Mouse (Mus musculus): ENCODE results near the gene 2310011J03Rik.

The 2310011J03Rik gene

DNA sequence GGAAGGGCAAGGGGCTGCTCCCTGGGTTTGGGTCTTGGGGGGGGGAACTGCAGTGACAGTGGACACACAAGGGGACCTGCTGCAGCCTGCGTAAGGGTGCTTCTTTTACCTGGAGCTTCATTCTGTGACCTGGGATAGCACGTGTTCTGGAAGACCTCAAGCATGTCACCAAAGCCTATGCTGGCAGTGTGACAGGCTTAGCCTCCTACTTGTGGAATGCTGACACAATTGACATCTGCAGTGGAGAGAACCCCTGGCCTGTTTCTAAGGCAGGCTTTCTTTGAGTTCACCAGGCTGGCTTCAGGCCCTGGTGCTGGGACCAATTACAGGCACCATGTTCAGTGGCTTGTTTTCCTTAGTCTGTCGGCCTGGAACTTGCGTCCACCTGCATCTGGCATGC, 26.0 kb downstream of the 2310011J03Rik start:
- in situ Hi-C loops (cut with MboI, MseI), result no loop called here

DNA sequence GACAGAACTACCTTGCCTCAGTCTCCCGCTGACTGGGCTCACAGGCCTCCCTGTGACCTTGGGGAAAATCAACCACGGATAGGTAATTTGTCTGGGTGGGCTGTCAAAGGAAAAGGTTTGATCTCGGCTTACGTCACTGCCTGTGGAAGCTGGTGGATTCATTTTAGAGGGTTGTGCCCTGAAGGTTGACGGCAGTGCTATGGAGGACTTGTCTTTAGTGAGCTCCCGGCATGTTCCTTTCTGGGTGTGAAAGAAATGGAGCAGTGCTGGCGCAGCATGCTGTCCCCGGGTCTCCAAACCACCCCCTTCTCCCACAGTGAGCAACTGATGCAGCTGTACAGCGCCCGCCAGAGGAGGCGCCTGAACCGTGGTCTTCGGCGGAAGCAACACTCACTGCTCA, 27.0 kb downstream of the 2310011J03Rik start:
- in situ Hi-C loops (cut with MboI, MseI), result no loop called here

DNA sequence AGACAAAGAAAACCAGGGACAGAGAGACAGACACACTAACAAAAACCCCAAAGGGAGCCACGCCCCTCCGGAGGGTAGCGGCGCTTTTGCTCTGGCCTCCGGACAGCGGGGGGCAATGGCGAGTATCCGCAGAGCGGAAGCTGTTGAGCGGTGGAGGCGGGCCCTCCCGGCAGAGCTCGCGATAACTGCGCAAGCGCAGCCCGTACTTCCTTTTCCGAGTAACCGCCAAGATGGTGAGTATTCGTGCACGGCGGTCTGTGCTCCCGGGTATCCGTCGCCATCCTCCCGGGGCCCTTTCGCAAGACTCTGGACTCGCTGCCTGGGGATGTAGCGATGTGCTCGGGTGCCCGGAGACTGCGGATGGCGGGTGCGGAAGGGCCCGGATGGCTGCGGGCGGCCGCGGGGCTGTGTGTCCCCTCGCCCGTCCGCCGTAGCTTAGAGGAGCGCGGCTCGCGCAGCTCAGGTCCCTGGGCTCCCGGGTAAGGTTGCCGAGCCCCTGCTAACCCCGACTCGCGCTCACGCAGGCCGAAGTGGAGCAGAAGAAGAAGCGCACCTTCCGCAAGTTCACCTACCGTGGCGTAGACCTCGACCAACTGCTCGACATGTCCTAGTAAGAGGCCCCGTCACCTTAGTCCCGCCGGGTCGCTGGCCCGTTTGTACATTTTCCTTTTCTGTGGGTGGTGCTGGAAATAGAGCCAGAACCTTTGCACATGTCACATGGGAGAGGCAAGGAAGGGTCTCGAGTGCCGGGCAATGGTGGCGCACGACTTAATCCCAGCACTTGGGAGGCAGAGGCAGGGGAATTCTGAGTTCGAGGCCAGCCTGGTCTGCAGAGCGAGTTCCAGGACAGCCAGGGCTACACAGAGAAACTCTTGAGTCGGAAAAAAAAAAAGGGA, 27.8 kb downstream of the 2310011J03Rik start, which contains the start of gene Rps15:
Gene Rps15 (plus strand): TSS at position 203 of the 896 bp plus-strand sequence.
- in situ Hi-C loops (cut with MboI, MseI), result no loop called here

DNA sequence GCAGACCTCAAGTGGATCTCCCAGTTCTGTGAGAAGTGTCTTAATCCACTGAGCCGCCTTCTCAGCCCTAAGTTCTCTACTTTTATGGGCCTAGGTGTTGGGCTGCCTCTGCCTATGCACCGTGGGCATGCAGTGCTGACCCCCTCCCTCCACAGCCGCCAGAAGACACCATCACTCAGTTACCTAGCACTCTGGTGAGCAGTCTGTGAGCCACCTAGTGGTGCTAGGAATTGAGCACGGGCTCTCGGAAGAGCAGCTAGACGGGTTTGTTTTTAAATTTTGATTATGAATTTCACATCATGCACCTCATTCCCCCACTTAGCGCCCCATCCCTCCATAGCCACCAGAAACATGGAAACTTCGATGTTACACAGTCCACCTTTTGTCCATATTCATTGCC, 31.7 kb downstream of the 2310011J03Rik start:
- in situ Hi-C loops (cut with MboI, MseI), result no loop called here

DNA sequence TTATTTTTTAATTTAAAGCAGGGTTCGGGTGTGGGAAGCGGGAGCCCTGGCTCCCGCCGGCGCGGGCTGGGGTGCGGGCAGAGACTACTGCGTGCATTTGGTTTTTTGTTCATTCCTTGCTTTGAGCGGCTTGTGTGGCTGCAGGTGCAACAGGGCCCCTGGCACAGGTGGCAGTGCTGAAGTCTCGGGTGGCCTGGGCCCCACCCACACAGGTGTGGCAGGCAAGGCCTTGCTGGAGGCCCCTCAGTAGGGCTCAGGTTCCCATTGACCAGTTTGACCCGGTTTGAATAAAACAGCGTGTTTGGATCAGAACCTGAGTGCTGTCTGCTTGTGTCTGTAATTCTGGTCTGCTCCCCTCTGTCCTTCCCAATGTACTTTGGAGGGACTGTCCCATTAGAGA, 32.2 kb downstream of the 2310011J03Rik start:
- in situ Hi-C loops (cut with MboI, MseI), result no loop called here

DNA sequence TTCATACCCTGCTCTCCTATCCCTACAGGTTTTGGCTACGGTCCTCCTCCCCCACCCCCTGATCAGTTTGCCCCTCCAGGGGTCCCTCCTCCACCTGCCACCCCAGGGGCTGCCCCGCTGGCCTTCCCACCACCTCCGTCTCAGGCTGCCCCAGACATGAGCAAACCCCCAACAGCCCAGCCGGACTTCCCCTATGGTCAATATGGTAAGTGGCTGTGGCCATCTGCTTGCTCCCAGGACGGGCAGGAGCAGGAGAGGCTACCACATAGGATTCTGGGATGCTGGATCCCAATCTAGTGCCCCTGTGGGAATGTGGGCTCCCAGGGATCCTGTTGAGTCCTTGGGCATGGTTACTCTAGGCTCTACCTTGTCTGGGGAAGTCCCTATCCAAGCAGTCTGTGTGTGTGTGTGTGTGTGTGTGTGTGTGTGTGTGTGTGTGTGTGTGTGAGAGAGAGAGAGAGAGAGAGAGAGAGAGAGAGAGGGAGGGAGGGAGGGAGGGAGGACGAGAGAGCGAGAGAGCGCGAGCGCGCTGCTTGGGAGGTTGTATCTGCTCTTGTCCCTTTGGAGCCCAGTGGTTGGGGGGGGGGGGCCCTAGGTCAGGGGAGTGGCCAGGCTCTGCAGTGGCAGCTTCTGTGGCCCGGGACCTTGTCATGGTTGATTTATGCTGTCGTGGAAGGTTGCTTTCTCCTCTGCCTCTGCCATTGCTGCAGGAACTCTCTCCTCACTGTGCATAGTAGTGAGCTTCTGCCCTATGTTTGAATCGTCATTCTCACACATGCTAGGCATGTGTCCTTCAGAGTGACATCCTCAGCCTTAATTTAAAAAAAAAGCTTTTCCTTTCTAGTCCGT, 34.9 kb downstream of the 2310011J03Rik start:
- in situ Hi-C loops (cut with MboI, MseI), result no loop called here

DNA sequence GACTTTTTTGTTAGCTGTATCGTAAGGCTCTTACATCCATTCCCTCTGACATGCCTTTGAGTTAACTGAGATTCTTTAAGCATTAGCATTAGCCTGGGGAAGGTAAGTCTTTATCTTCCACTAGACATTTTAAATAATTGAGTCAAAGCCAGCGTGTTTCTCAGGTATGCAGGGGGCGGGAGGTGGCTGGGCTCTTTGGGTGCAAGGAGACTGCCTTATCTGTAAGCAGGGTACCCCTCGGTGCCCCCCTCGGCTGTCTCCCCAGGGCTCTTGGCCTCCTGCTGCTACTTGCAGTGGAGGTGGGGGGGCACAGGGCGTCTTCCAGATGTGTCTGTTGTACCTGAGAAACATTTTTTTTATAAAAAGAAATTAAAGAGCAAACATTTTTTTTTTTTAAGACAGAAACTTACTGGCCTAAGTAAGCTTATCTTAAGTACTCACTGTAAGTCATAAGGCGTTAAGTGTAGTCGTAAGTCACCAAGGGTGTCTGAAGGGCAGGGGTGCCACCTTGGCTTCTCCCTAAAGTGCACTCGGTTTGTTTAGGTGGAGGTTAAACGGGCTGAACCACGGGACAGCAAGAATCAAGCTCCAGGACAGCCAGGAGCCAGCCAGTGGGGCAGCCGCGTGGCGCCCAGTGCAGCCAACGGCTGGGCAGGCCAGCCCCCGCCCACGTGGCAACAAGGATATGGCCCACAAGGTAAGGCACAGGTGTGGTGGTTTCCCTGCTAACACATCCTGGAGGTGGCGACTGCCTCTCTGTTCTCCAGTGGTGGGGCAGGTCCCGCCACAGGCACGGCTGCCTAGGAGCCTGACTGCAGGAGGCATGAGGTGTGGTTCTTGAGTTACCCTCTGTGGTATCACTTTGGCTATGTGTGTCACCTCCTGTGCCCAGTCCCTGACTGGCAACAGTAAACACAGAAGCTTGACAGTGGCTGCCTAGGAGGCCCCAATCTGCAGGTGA, 37.6 kb downstream of the 2310011J03Rik start:
- in situ Hi-C loops (cut with MboI, MseI), result no loop called here

DNA sequence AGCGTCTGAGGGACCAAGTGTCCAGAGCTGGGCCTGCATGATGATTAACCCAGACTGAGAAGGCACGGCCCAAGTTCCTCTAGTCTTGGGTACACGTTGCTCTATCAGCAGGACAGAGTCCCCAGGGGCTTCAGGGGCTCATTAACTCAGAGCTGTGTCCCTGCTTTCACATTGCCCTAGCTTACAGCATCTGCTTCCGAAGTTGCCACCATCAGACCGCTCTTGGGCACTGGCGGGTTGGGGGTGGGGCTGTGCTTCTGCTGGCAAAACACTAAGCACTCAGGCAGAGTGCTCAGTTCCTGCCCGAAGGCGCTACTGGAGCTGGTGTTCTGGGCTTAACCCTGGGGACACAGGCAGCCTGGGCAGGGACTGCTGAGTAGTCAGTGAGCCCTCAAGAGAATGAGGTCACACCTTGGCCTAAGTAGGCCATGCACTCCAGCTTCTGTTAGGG, 38.4 kb downstream of the 2310011J03Rik start:
- in situ Hi-C loops (cut with MboI, MseI), result no loop called here

DNA sequence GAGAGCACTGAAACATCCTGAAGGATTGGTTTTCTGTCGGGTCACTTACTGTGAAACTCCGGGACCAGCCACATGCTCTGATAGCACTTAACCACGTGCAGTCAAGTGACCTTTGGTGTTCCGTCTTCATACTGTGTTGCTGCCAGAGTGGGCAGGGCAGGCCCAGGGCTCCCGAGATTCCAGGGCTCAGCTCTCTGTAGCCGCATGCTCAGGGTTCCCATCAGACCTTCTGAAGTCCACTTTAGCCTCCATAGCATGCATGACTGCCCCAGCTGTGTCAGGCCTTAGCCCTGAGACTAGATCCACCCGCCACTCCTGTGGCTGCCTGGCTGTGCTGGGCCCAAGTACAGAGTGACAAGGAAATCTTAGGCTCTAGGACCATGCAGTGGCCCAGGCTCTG, 39.0 kb downstream of the 2310011J03Rik start:
- in situ Hi-C loops (cut with MboI, MseI), result no loop called here

DNA sequence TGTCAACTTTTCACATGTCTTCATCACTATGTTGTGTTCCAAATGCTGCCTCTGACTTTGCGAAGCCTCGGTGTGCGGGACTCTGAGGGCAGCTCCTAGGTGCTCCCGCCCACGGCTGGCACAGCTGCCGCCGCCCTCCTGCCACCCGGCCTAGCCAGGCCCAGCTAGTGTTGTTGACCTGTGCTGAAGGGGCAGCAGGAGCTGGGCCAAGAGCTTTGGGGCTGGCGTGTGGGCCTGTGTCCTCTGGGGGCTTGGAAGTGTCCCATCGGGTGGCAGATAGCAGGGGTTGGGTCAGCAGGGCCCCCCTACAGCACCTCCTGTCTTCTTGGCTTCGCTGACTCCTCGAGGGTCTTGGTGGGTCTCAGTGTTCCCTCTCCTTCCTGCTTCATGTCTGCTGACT, 41.1 kb downstream of the 2310011J03Rik start:
- in situ Hi-C loops (cut with MboI, MseI), result no loop called here

DNA sequence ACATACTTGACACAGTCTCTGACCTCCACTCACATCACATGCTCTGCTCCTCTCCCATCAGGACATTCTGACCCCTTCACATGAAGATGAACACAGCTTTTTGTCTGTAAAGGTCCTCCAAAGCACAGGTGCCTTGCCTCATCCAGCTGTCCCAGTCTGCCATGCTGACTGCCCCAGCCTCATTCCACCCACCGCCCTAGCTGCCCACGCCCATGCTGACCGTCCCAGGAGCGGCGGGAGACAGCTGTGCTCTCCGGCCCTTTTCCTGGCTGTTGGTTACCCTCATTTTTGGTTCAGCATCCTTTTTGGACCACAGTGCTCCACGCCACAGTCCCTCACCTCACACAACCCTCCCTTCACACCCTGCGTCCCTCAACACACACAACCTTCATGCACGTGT, 41.9 kb downstream of the 2310011J03Rik start:
- in situ Hi-C loops (cut with MboI, MseI), result no loop called here

DNA sequence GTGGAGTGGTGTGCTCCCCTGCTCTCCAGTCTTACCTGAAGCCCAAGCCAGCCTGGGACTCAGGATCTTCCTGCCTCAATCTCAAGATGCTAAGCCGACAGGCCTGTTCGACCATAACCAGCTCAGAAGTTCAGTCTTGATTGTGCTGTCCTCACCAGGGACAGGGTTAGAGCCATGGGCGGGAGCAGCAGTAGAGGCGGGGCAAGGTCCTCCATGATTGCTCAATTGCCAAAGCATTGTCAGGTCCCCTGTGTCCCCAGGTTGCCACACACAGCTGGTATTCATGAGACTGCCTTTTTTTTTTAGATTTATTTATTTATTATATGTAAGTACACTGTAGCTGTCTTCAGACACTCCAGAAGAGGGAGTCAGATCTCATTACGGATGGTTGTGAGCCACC, 44.1 kb downstream of the 2310011J03Rik start:
- in situ Hi-C loops (cut with MboI, MseI), result no loop called here

DNA sequence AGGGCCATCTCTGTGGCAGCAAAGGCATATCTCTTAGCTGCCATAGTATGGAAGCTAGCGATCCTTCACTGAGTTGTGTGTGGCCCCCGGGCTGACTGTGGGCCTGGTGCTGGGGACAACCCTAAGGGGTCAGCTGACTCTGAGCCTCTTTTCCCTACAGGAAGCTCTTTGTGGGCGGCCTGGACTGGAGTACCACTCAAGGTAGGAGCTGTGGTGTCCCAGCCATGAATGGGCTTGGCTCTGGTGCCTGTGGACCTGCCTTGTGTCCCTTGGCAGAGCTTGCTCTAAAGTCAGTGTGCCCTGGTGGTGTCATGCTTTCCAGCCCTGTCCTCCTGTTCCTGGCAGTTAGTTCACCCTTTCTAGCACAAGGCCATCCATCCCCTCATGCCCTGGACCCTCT, 46.5 kb downstream of the 2310011J03Rik start:
- in situ Hi-C loops (cut with MboI, MseI), result no loop called here

DNA sequence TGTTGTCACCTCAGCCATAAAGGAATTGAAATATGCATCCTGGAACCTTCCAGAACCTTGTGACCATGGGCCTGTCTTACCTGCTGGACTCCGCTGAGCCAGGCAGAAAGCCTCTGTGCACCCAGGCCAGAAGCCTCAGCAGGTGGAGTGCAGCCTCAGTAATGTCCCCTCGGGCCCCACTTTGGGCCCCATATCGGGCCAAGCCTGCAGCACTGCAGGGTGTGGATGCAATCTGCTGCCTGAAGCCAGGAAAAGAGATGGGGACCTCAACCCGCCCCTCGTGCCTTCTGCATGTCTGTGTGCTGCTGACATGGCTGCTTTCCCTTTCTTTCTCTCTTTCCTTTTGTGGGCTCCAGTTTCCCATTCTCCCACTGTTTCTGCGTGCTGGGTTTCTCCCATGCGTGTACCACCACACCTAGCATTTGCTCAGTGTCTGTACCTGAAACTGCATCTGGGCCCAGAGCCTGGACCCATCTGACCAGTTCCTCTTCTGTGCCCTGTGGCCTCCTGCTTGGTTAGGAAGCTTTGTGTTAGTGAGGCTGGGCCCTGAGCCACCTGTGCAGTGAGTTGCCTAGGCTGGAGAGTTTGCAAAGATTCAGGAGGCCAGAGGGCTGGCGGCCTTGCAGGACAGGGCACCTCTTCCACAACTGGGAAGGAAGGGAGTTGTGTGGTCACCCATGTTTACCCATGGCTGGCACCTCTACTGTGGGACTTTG, 48.3 kb downstream of the 2310011J03Rik start:
- in situ Hi-C loops (cut with MboI, MseI), result no loop called here

DNA sequence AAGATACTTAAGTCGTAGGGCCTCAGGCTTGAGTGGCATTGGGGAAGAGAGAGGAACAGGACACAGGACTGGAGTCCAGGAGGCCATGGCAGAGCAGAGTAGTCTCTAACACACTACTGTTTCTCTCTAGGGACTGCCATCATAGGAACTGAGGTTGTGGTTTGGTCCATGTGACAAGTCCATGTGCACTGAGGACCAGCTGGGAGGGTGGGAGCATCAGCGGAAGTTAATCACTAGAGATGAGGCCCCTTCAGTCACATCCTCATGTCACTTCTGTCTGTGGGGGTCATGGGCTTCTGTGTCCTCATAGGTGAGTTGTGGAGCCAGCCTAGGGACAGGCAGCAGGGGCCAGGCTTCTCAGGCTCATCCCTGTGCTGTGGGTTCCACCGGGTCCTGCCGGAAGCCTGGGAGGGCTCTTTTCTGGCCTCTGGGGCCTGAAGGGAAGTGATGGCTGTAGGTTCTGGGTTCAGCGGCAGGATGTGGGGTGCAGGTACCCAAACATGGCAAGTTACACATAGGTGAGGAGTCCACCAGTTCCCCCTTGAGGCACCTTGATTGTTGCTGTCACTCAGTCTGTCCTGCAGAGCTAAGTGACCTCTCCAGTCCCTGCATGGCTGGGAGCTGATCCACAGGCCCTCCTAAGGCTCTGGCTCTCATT, 49.0 kb downstream of the 2310011J03Rik start:
- in situ Hi-C loops (cut with MboI, MseI), result no loop called here

DNA sequence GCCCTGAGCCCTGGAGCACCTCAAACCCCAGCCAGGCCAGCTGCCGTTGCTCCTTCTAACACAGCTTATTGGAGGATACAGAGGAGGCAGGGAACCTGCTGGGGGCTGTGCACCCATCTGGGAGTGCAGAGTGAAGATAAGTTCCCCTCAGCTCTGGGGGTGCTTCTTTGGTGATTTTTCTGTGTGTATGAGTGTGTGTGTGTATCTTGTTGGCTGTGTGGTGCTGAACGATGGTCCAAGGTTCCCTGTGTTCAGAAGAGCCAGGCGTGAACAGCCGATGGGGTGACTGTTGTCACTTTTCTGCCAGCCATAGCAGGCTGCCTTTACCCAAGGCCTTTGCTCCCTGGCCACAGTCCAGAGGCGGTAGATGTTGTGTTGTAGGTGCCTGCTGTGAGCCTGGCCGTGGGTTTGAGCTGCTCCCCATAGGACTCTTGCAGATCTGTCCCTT, 49.6 kb downstream of the 2310011J03Rik start:
- in situ Hi-C loops (cut with MboI, MseI), result no loop called here

DNA sequence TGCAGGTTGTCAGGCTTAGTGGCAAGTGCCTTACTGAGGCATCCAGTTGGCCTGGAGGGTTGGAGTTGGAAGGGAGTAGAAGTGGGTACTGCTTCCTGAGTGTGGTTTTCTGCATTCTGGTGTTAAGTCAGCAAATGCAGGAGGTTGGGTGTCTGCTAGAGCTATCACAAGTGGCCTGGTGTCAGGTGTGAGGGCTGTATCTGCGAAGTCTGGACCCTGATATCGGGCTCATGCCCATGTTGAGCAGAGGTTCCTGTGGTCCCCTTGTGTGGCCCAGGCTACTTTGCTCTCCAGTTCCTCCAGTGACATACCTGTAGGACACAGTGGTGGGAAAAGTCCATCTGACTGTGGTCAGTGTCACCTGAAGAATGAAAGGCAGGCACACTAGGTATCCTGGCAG, 50.2 kb downstream of the 2310011J03Rik start:
- in situ Hi-C loops (cut with MboI, MseI), result no loop called here
